Mouse (Mus musculus) stomach, postnatal 0 days (tissue): ENCODE measurements around the gene Gatad2a. TPM values are rescaled to one million over a fixed set of nuclear protein-coding genes. Genes with fewer than 3 reads are reported as not detected.

Experiments used
- ATAC-seq: fragments of 200-750 bp; cut with Nextera tagmentation; 2 replicates; pipeline ENCODE4 v1.8.0; 2017; ENCODE audit not compliant: low FRiP score, low TSS enrichment
- DNase-seq: peaks from one replicate; pipeline ENCODE4 v3.0.0-alpha.2; 2016; ENCODE audit warnings: low spot score
- H3K27ac ChIP-seq: fragments of 300-500 bp; sonication (generic); replicated peaks from 2 replicates; pipeline ENCODE4 v1.5.1; 2014; ENCODE audit warnings: mild to moderate bottlenecking, control low read depth
- H3K27me3 ChIP-seq: fragments of 300-500 bp; sonication (generic); 2 replicates; pipeline ENCODE4 v1.6.1; 2014; ENCODE audit warnings: low read length; ENCODE audit not compliant: control insufficient read depth, insufficient read depth
- H3K36me3 ChIP-seq: fragments of 300-500 bp; sonication (generic); 2 replicates; pipeline ENCODE4 v1.6.1; 2014; ENCODE audit warnings: low read length, mixed read lengths; ENCODE audit not compliant: control insufficient read depth, insufficient read depth
- H3K4me1 ChIP-seq: fragments of 300-500 bp; sonication (generic); replicated peaks from 2 replicates; pipeline ENCODE4 v1.6.1; 2014; ENCODE audit warnings: antibody characterized with exemption; ENCODE audit not compliant: control insufficient read depth, insufficient read depth
- H3K4me2 ChIP-seq: fragments of 300-500 bp; sonication (generic); replicated peaks from 2 replicates; pipeline ENCODE4 v1.6.1; 2014; ENCODE audit warnings: low read depth, mild to moderate bottlenecking, control low read depth, moderate library complexity
- H3K4me3 ChIP-seq: fragments of 300-500 bp; sonication (generic); 2 replicates; pipeline ENCODE4 v1.5.1; 2014; ENCODE audit warnings: low read depth, low read length, control low read depth
- H3K9ac ChIP-seq: fragments of 300-500 bp; sonication (generic); 2 replicates; pipeline ENCODE4 v1.6.1; 2014; ENCODE audit warnings: mild to moderate bottlenecking, low read length, control low read depth, mixed read lengths
- H3K9me3 ChIP-seq: fragments of 300-500 bp; sonication (generic); 2 replicates; pipeline ENCODE4 v1.6.1; 2016; ENCODE audit warnings: low read length; ENCODE audit not compliant: control insufficient read depth
- CTCF ChIP-seq: IDR thresholded peaks from 2 replicates; pipeline ENCODE4 v1.5.1; 2016; ENCODE audit warnings: antibody characterized with exemption, low read depth, mild to moderate bottlenecking, moderate library complexity
- EP300 ChIP-seq: optimal IDR thresholded peaks from 2 replicates; pipeline ENCODE3; 2016; ENCODE audit warnings: antibody characterized with exemption
- WGBS: fragments of 180-500 bp; shearing (Covaris S2); extraction: QIAGEN DNeasy Blood & Tissue Kit; methylation state at CpG from one replicate; pipeline ENCODE4 v1.1.7; 2014; 5-methylcytosine and 5-hydroxymethylcytosine counted together
- polyA plus RNA-seq: library from polyadenylated mRNA; unstranded; fragments of >200 nt; fragmentation: Nextera tagmentation; extraction: Ambion mirVana; gene quantifications from 2 replicates; pipeline ENCODE4 v1.2.1, GENCODE M21; 2015

Gatad2a gene
- polyA plus RNA-seq, 1 experiment from 2014 or later = 32.4 TPM

DNA sequence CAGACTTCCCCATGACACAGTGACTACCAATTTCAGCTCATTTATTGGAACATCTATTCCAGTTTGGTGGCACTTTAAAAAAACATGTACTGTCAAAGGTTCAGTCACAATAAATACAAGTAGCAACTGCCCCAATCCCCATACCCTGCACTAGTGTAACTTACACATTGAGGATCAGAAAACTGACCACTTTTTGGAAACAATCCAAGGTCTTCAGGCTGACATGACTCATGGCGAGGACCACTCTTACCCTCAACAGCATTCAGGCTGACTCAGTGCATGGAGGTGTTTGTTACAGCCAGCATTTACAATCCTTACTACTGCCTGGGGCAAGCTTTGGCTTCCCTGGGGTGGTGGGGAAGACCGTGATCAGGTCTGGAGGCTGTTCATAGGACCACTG is 89.1 kb downstream of the Gatad2a start:
- no peaks in the 10 kb centered on the region for H3K9me3 ChIP-seq
- H3K36me3 ChIP-seq = peaks cover 32% of the 10 kb centered on the region
- ATAC-seq = no peak
- no peak for DNase-seq
- H3K4me3 ChIP-seq = no peak overlapping the region
- H3K9ac ChIP-seq = no peak overlapping the region
- WGBS = 84% methylated on average over 2 of the region's 2 CpGs
- no peak overlapping the region for H3K4me2 ChIP-seq
- no peak overlapping the region for H3K27ac ChIP-seq
- H3K27me3 ChIP-seq = no peaks in the 10 kb centered on the region
- no peak for TF ChIP-seq CTCF
- TF ChIP-seq EP300 = no peak
- H3K4me1 ChIP-seq = no peaks in the 10 kb centered on the region

DNA sequence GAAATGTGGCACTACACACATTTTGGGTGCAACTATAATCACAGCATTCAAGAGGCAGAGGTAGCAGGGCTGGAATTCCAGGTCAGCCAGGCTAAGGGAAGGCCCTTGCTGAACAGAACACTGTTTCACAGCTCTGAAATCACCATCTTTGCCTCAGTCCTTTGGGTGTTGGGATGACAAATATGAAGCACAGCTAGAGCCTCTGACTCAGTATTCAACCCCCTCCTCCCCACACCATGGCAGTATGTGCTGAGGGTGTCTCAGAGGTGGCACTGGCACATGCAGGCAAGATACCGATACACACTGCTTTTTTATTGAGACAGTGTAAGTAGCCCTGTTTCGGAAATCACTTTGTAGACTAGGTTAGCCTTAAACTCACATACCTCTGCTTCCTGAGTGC is 89.9 kb downstream of the Gatad2a start:
- Histone ChIP-seq H3K9ac (no peak overlapping the region), H3K4me2 (no peak overlapping the region), H3K36me3 (peaks cover 24% of the 10 kb centered on the region), H3K4me1 (peaks cover 3% of the 10 kb centered on the region; the same call in 1 of the 2 replicates), H3K4me3 (no peak overlapping the region), H3K27me3 (no peaks in the 10 kb centered on the region), H3K27ac (no peak overlapping the region), H3K9me3 (no peaks in the 10 kb centered on the region)
- TF ChIP-seq EP300 = no peak
- TF ChIP-seq CTCF = no peak
- no peak for DNase-seq
- 85% methylated on average over 2 of the region's 2 CpGs for WGBS
- ATAC-seq = no peak

DNA sequence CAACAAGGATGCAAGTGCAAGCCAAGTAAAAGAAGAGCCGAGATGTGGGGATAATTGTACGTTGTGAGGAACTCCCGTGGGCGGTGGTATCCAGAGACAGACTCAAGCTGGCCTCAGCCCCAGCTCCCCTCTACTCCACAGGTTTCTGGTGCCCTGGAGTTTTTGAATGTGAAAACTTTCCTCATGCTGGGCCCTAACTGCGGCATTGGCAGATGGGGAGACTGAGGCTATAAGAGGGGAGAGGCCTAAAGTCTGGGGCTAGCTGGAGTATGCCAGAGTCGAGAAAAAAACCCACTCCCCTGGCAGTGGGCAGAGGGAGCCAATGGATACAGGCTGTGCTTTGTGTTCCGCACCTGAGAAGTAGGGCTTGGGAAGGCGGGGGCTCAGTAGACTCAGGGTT is 92.1 kb downstream of the Gatad2a start:
- Histone ChIP-seq H3K27me3 (no peaks in the 10 kb centered on the region), H3K27ac (no peak overlapping the region), H3K4me2 (no peak overlapping the region), H3K9ac (no peak overlapping the region), H3K4me3 (no peak overlapping the region), H3K4me1 (peaks cover 3% of the 10 kb centered on the region; the same call in 1 of the 2 replicates), H3K9me3 (no peaks in the 10 kb centered on the region), H3K36me3 (peaks cover 12% of the 10 kb centered on the region)
- DNase-seq (no peak), ATAC-seq (no peak)
- WGBS = 80% methylated on average over 8 of the region's 8 CpGs
- TF ChIP-seq CTCF = no peak
- no peak for TF ChIP-seq EP300

DNA sequence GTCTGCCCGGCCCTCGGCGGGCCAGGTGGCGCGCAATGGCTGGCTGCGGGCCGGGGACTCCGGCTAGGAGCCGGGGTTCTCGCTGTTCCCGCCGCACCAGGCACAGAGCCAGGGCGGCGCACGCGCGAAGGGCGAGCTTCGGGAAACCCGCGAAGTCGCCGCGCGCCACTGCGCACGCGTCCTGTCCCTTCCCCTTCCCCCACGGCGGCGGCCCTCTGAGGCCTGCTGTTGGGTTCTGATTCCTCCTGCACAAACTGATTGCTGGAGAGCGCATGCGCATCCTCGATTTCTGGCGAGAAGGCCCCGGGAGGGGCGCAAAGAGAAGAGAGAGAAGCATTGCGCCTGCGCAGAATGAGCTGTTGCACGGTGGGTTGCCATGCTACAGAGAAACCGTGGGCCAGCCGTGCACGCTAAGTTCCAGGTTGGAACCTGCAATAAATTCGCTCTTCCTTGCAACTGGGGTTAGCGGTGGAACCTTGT is 93.1 kb downstream of the Gatad2a start:
- peak overlapping the region; percentile 92 for H3K4me2 ChIP-seq
- H3K4me3 ChIP-seq = peak overlapping the region; percentile 75
- 5% methylated on average over 44 of the region's 45 CpGs for WGBS
- DNase-seq (peak; percentile 98), ATAC-seq (peak; percentile 85)
- peak overlapping the region; percentile 94 for H3K27ac ChIP-seq
- no peak; the same call in 1 of the 2 replicates for TF ChIP-seq CTCF
- TF ChIP-seq EP300 = no peak
- H3K36me3 ChIP-seq = peaks cover 10% of the 10 kb centered on the region; the same call in 1 of the 2 replicates
- peak overlapping the region; percentile 72 for H3K9ac ChIP-seq
- no peaks in the 10 kb centered on the region for H3K9me3 ChIP-seq
- H3K27me3 ChIP-seq = no peaks in the 10 kb centered on the region
- peaks cover 3% of the 10 kb centered on the region; the same call in 1 of the 2 replicates for H3K4me1 ChIP-seq

DNA sequence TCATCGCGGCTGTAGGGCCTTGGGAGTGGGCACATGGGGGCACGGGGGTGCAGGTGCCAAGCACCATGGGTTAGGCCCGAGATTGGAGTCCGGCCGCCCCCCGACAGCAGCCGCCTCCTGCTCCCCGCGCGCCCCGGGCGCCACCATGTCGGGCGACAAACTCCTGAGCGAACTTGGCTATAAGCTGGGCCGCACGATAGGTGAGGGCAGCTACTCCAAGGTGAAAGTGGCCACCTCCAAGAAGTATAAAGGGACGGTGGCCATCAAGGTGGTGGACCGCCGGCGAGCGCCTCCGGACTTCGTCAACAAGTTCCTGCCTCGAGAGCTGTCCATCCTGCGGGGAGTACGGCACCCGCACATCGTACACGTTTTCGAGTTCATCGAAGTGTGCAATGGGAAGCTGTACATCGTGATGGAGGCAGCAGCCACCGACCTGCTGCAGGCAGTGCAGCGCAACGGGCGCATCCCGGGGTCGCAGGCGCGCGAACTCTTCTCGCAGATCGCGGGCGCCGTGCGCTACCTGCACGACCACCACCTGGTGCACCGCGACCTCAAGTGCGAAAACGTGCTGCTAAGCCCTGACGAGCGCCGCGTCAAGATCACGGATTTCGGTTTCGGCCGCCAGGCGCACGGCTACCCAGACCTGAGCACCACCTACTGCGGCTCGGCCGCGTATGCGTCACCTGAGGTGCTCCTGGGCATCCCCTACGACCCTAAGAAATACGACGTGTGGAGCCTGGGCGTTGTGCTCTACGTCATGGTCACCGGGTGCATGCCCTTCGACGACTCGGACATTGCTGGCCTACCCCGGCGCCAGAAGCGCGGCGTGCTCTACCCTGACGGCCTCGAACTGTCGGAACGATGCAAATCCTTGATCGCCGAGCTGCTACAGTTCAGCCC is 93.8 kb downstream of the Gatad2a start, which contains the start of the genes Tssk6, Ndufa13 and Yjefn3:
Gene Tssk6 (plus strand): TSS at position 22 of the 900 bp plus-strand sequence.
Gene Ndufa13 (minus strand): TSS at position 396 of the 900 bp plus-strand sequence.
Gene Yjefn3 (minus strand): TSS at position 550 of the 900 bp plus-strand sequence.
- 4% methylated on average over 89 of the region's 89 CpGs for WGBS
- H3K27me3 ChIP-seq = no peaks in the 10 kb centered on the region
- H3K4me2 ChIP-seq = peak within 1 kb of the TSS; percentile 92
- H3K4me1 ChIP-seq = peaks cover 3% of the 10 kb centered on the region; the same call in 1 of the 2 replicates
- ATAC-seq (peak; percentile 43), DNase-seq (peak; percentile 46)
- H3K9ac ChIP-seq = peak within 1 kb of the TSS; percentile 79
- H3K27ac ChIP-seq = peak within 1 kb of the TSS; percentile 94
- peaks cover 4% of the 10 kb centered on the region; the same call in 1 of the 2 replicates for H3K36me3 ChIP-seq
- no peaks in the 10 kb centered on the region for H3K9me3 ChIP-seq
- peak; percentile 23; the same call in 1 of the 2 replicates for TF ChIP-seq CTCF
- TF ChIP-seq EP300 = no peak
- H3K4me3 ChIP-seq = peak within 1 kb of the TSS; percentile 75
